Mouse (Mus musculus) bone marrow macrophage, adult 2 months (primary cell): ENCODE data around the gene Fbxl17.

Source experiments
- CTCF ChIP-seq: IDR thresholded peaks from 2 replicates; pipeline ENCODE4 v1.5.1; 2012; ENCODE audit warnings: low read depth, mild to moderate bottlenecking, low read length, moderate library complexity
- POLR2A ChIP-seq: IDR thresholded peaks from 2 replicates; pipeline ENCODE4 v1.6.1; 2012; ENCODE audit warnings: mild to moderate bottlenecking, low read depth, low read length, borderline replicate concordance

GRCm38 (mm10) chr17:63017605-63018167 is 482.1 kb downstream of the Fbxl17 start:
- TF ChIP-seq CTCF (no peak), POLR2A (no peak)
